Mouse (Mus musculus) heart, postnatal 36 days (tissue): ENCODE results near the gene Mcm9. TPM values are rescaled to one million over a fixed set of nuclear protein-coding genes. Genes with fewer than 3 reads are reported as not detected.
"Not testable (repeated sequence)": the region's sequence is repeated elsewhere in the genome, so short reads cannot be mapped to it uniquely, and the experiment has no call there.

Source experiments
- DNase-seq, 2 experiments: peaks; one replicate each; pipeline ENCODE4 v3.0.0; 2021 to 2022
- intact Hi-C: fragments of 180-260 bp; cut with DNase I; formaldehyde crosslinking; loops from one replicate; pipeline ENCODE4 v1.15.1; 2025
- total RNA-seq, 2 experiments: library from RNA; stranded (reverse); gene quantifications; 2 replicates each; pipeline ENCODE4 v1.2.3; 2021

The Mcm9 gene
- total RNA-seq, 2 experiments from 2014 or later: 3.7 TPM

- DNase-seq: no peak
- intact Hi-C loops: loop anchor here (2.0 kb wide), 1 partner anchor 67 kb away; no protein-coding TSS in a partner anchor
These were observed 124.7 kb downstream of the Mcm9 start for GRCm38 (mm10) chr10:53505526-53505925.

GRCm38 (mm10) chr10:53505069-53505468 is 125.2 kb downstream of the Mcm9 start:
- intact Hi-C loops: loop anchor here (2.0 kb wide), 1 partner anchor 66 kb away; no protein-coding TSS in a partner anchor
- DNase-seq: no peak

- intact Hi-C loops: loop anchor here (2.0 kb wide), 1 partner anchor 32 kb away; no protein-coding TSS in a partner anchor
- DNase-seq: peak in 1 of 2 experiments; percentile 30
These were observed 127.1 kb downstream of the Mcm9 start for GRCm38 (mm10) chr10:53502875-53503816.

GRCm38 (mm10) chr10:53502471-53502870 is 127.8 kb downstream of the Mcm9 start:
- intact Hi-C loops: loop anchor here (2.0 kb wide), 1 partner anchor 32 kb away; no protein-coding TSS in a partner anchor
- no peak for DNase-seq

- intact Hi-C loops: no loop called here
- peak in 1 of 2 experiments; percentile 21 for DNase-seq
These were observed 130.7 kb downstream of the Mcm9 start for GRCm38 (mm10) chr10:53499518-53499917.

GRCm38 (mm10) chr10:53495349-53495748 is 134.9 kb downstream of the Mcm9 start:
- not testable (repeated sequence) for DNase-seq
- intact Hi-C loops: loop anchor here (1.0 kb wide), 1 partner anchor 15 kb away; no protein-coding TSS in a partner anchor

- intact Hi-C loops: no loop called here
- DNase-seq: no peak
These were observed 136.3 kb downstream of the Mcm9 start for GRCm38 (mm10) chr10:53493954-53494353.

Other genes starting within 250 kb of the Mcm9 start
- gene Asf1a, start 33.7 kb downstream of the Mcm9 start, total RNA-seq: 10 to 100 TPM; 28.3 to 33.1 TPM
- 1 to 10 TPM; 1.7 to 2.1 TPM for gene Fam184a, start 120.7 kb upstream of the Mcm9 start, total RNA-seq